Mouse (Mus musculus) adrenal gland, postnatal 36 days (tissue): Measurements from ENCODE around the gene Cnep1r1. TPM values are rescaled to one million over a fixed set of nuclear protein-coding genes. Genes with fewer than 3 reads are reported as not detected.

Source experiments
- microRNA-seq: library from miRNA; unstranded; fragments of <30 nt; microRNA quantifications from one replicate; pipeline ENCODE4 v1.2.0, GENCODE M21; 2021
- total RNA-seq, 2 experiments: library from RNA; stranded (reverse); gene quantifications; 2 replicates each; pipeline ENCODE4 v1.2.3; 2021

Cnep1r1 gene
- total RNA-seq, 2 experiments from 2014 or later: 34.6 to 38.2 TPM

Small RNA genes within 50 kb of the gene (microRNA-seq; reads per million reads assigned to microRNA genes)
- gene Mir7071: not detected

Other genes with a start within 250 kb of the Cnep1r1 start
- gene Zfp423, start 159.2 kb upstream of the Cnep1r1 start, total RNA-seq: 10 to 100 TPM; 16.5 to 20.8 TPM
- gene Heatr3, start 19.1 kb downstream of the Cnep1r1 start, total RNA-seq: 10 to 100 TPM; 31.5 to 34.3 TPM
- 10 to 100 TPM; 27.9 to 32.1 TPM for gene Tent4b, start 80.4 kb downstream of the Cnep1r1 start, total RNA-seq
- 10 to 100 TPM in 1 of 2 experiments, 1 to 10 TPM in 1; 5.7 to 11.5 TPM for gene Adcy7, start 153.6 kb downstream of the Cnep1r1 start, total RNA-seq
- 10 to 100 TPM; 71.2 to 75.4 TPM for gene Brd7, start 243.4 kb downstream of the Cnep1r1 start, total RNA-seq